Comparison of ENCODE assay signal across 20 mouse cellular contexts in the genomic region with DNA sequence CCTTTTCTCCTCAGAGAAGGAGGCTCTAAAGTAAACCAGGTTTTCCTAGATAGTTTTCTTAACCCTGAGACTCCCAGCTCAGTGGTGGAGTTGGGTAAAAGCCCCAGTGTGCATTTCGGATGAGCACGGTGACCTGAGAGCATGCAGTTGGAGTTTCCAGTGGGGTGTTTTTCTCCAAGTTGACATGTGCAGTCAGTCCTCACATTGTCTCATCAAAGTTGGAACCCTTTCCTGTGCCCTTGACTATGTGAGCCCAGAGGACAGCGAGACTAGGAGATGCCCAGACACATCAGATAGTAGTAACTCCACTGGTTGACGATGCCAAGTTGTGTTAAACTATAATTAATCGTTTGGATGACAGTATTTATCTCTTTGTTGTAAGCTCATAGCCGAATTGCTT. TPM values are rescaled to one million over a fixed set of nuclear protein-coding genes. Genes with fewer than 3 reads are reported as not detected.
DNase-seq lines count a peak whose midpoint lies in the region; TF ChIP-seq lines count a peak whose summit lies in the region.
"Had no signal": no experiment of that assay in that cellular context is flagged by ENCODE, and none has a peak within 500 bp of the region (broad histone marks: within the 10 kb centered on the region; RNA-seq: fewer than 3 reads in every experiment).

No protein-coding gene starts in this region.

- H3K4me3 ChIP-seq in heart, adult 2 months = no peak overlapping the region
- H3K4me3 ChIP-seq: embryonic facial prominence, embryonic 10.5 days; embryonic facial prominence, embryonic 12.5 days; forebrain, embryonic 13.5 days; forebrain, embryonic 15.5 days had no signal

- DNase-seq in adrenal gland, adult (ENCODE audit: inconsistent age in 2 of 2, low spot score in 1 of 2) = peak; percentile 27 to 74
- DNase-seq in adrenal gland, postnatal 4 days (ENCODE audit: low spot score in 2 of 2) = no peak
- peak; percentile 21 to 26 for DNase-seq in adrenal gland, postnatal 36 days
- DNase-seq in adrenal gland, adult 18-20 months (ENCODE audit: low spot score in 2 of 2) = no peak
- no peak for DNase-seq in heart, adult 2 months
- no peak for DNase-seq in heart, postnatal 4 days
- DNase-seq: adrenal gland, postnatal 14 days; B cell, adult 2 months; cerebellum, adult 11-12 months; cerebellum, adult 2 months; cerebellum, adult 9-10 months; cerebellum, postnatal 10 days; cerebellum, postnatal 25 days; forebrain, postnatal 0 days had no signal

- H3K9ac ChIP-seq in heart, adult 2 months (ENCODE audit: low read depth, low read length) = no peak overlapping the region
- H3K9ac ChIP-seq: embryonic facial prominence, embryonic 12.5 days; forebrain, embryonic 13.5 days; forebrain, embryonic 15.5 days; forebrain, postnatal 0 days had no signal

- H3K27me3 ChIP-seq in heart, adult 2 months (ENCODE audit: control insufficient read depth, insufficient read depth, low read length) = no peaks in the 10 kb centered on the region
- H3K27me3 ChIP-seq: CH12.LX; embryonic facial prominence, embryonic 12.5 days; forebrain, embryonic 13.5 days; forebrain, embryonic 15.5 days; Patski had no signal

- H3K36me3 ChIP-seq in heart, adult 2 months (ENCODE audit: control insufficient read depth, insufficient read depth, low read length) = peaks cover 2% of the 10 kb centered on the region

- WGBS in heart, adult 2 months = 59% methylated on average over 6 of the region's 6 CpGs

- H3K27ac ChIP-seq in heart, adult 2 months = peak overlapping the region; percentile 0; the same call in 1 of the 2 replicates
- H3K27ac ChIP-seq: embryonic facial prominence, embryonic 10.5 days; embryonic facial prominence, embryonic 12.5 days; forebrain, embryonic 13.5 days; forebrain, embryonic 15.5 days had no signal

- no peak for TF ChIP-seq POLR2A in heart, adult 2 months (IDR thresholded peaks at IDR 0.05; ENCODE audit: insufficient read depth, low read depth, low read length)

- intact Hi-C loops in heart, adult 2 months (cut with DNase I) = no loop called here

- TF ChIP-seq EP300 in heart, adult 2 months (IDR thresholded peaks at IDR 0.05; ENCODE audit: insufficient read depth, low read depth, low read length) = no peak

- no peaks in the 10 kb centered on the region for H3K79me2 ChIP-seq in heart, adult 2 months (replicated peaks; ENCODE audit: control insufficient read depth, insufficient read depth, low read length)

- peaks cover 1% of the 10 kb centered on the region; the same call in 1 of the 2 replicates for H3K4me1 ChIP-seq in heart, adult 2 months (ENCODE audit: control insufficient read depth, insufficient read depth, low read length)
- H3K4me1 ChIP-seq: embryonic facial prominence, embryonic 10.5 days; embryonic facial prominence, embryonic 12.5 days; forebrain, embryonic 15.5 days had no signal

- TF ChIP-seq CTCF in heart, adult 2 months (IDR thresholded peaks at IDR 0.05) = no peak

RNA-seq across cellular contexts. Expression of gene Socs5, which starts 28.3 kb away (rescaled TPM):
- 10 to 100 TPM; 53.0 to 53.4 TPM for total RNA-seq in adrenal gland, postnatal 4 days (2021)
- 10 to 100 TPM; 75.7 to 80.5 TPM for total RNA-seq in adrenal gland, postnatal 36 days (2021)
- 10 to 100 TPM; 71.3 to 76.9 TPM for total RNA-seq in adrenal gland, adult 18-20 months (2021)
- total RNA-seq in heart, adult 2 months (2021) = 10 to 100 TPM; 28.1 to 39.1 TPM
- 10.5 and 19.0 TPM in 2 replicates for polyA plus RNA-seq in heart, adult 2 months (2012; rRNA removed)
- 10 to 100 TPM; 25.8 to 26.7 TPM for total RNA-seq in heart, postnatal 4 days (2021)

Comparison
In these comparisons a context has a peak if more than half of its experiments do, and no peak if none do; other contexts are left out.
1. DNase-seq: peak in adrenal gland, adult (2 of 2) and adrenal gland, postnatal 36 days (2 of 2); none in adrenal gland, postnatal 4 days (0 of 2), adrenal gland, adult 18-20 months (0 of 2), heart, adult 2 months (0 of 2) and heart, postnatal 4 days (single experiment).